11 mouse cellular contexts compared by ENCODE assay signal in genomic region chr2:170201816-170202371, GRCm38 (mm10). TPM values are rescaled to one million over a fixed set of nuclear protein-coding genes. Genes with fewer than 3 reads are reported as not detected.
DNase-seq lines count a peak whose midpoint lies in the region; TF ChIP-seq lines count a peak whose summit lies in the region.
"Had no signal": no experiment of that assay in that cellular context is flagged by ENCODE, and none has a peak within 500 bp of the region (broad histone marks: within the 10 kb centered on the region; RNA-seq: fewer than 3 reads in every experiment).

No protein-coding gene starts in this region.

- TF ChIP-seq CTCF in ES-Bruce4 (IDR thresholded peaks at IDR 0.05; ENCODE audit: low read depth, low read length), result no peak

- H3K27me3 ChIP-seq in ES-Bruce4 (ENCODE audit: control insufficient read depth, insufficient read depth, low read length, poor library complexity, severe bottlenecking), result no peaks in the 10 kb centered on the region
- no peaks in the 10 kb centered on the region for H3K27me3 ChIP-seq in erythroblast, embryonic 14.5 days (ENCODE audit: control insufficient read depth)
- H3K27me3 ChIP-seq: hindbrain, embryonic 13.5 days had no signal

- H3K36me3 ChIP-seq in ES-Bruce4 (ENCODE audit: control insufficient read depth, insufficient read depth, low read length, poor library complexity, severe bottlenecking), result no peaks in the 10 kb centered on the region
- H3K36me3 ChIP-seq in erythroblast, embryonic 14.5 days (ENCODE audit: control insufficient read depth), result no peaks in the 10 kb centered on the region
- H3K36me3 ChIP-seq: hindbrain, embryonic 13.5 days had no signal

- DNase-seq in adrenal gland, adult 2 months, result peak; percentile 21
- DNase-seq in adrenal gland, postnatal 36 days, result no peak
- peak; percentile 33 to 54 for DNase-seq in monocyte, adult 2 months (ENCODE audit: low read depth in 1 of 2, low spot score in 2 of 2)
- DNase-seq in testis, postnatal 10 days (ENCODE audit: low spot score), result no peak
- no peak for DNase-seq in gastrocnemius, adult 8-10 months (ENCODE audit: low spot score in 2 of 2)
- DNase-seq in kidney, postnatal 25 days, result no peak
- DNase-seq: adrenal gland, postnatal 10 days; midbrain, embryonic 14.5 days had no signal

- peak overlapping the region; percentile 89 for H3K27ac ChIP-seq in ES-Bruce4 (ENCODE audit: insufficient read depth, low read length)
- H3K27ac ChIP-seq: hindbrain, embryonic 13.5 days had no signal

- no peaks in the 10 kb centered on the region for H3K9me3 ChIP-seq in ES-Bruce4 (replicated peaks; ENCODE audit: control insufficient read depth, insufficient read depth, low read length, poor library complexity, severe bottlenecking)
- H3K9me3 ChIP-seq in erythroblast, embryonic 14.5 days (ENCODE audit: control insufficient read depth, low read length), result no peaks in the 10 kb centered on the region
- H3K9me3 ChIP-seq: hindbrain, embryonic 13.5 days had no signal

- H3K9ac ChIP-seq in ES-Bruce4 (ENCODE audit: low read depth, poor library complexity, severe bottlenecking), result peak overlapping the region; percentile 54
- H3K9ac ChIP-seq: hindbrain, embryonic 13.5 days had no signal

- no peak; the same call in 1 of the 2 replicates for TF ChIP-seq EP300 in ES-Bruce4 (IDR thresholded peaks at IDR 0.05; ENCODE audit: insufficient read depth, low read depth, low read length)

- peak; percentile 60 for TF ChIP-seq POLR2A in ES-Bruce4 (IDR thresholded peaks at IDR 0.05; ENCODE audit: insufficient read depth, low read length)

- H3K4me3 ChIP-seq in ES-Bruce4 (ENCODE audit: low read depth, low read length), result peak overlapping the region; percentile 71
- peak overlapping the region; percentile 50 for H3K4me3 ChIP-seq in erythroblast, embryonic 14.5 days (replicated peaks)
- H3K4me3 ChIP-seq: hindbrain, embryonic 13.5 days had no signal

- H3K4me1 ChIP-seq in ES-Bruce4 (ENCODE audit: control insufficient read depth, insufficient read depth, low read length), result no peaks in the 10 kb centered on the region
- H3K4me1 ChIP-seq in erythroblast, embryonic 14.5 days (ENCODE audit: control insufficient read depth), result peaks cover 39% of the 10 kb centered on the region

RNA-seq across cellular contexts. Expression of gene Zfp217, which starts 54.0 kb away (rescaled TPM):
- 10 to 100 TPM; 16.4 to 23.1 TPM for total RNA-seq in adrenal gland, adult 2 months (2021)
- 10.1 and 10.8 TPM in 2 replicates for polyA plus RNA-seq in adrenal gland, adult 2 months (2012; rRNA removed)
- total RNA-seq in adrenal gland, postnatal 36 days (2021), result 10 to 100 TPM; 23.9 to 24.2 TPM
- polyA plus RNA-seq in ES-Bruce4 (2011; ENCODE audit: insufficient read depth, insufficient read length, low read depth, missing spikeins), result 39.6 and 39.9 TPM in 2 replicates
- polyA plus RNA-seq in erythroblast, embryonic 14.5 days (2012), result 1.2 and 1.5 TPM in 2 replicates
- total RNA-seq in gastrocnemius, adult 8-10 months (2022), result 1 to 10 TPM; 5.9 to 7.5 (median 6.7) TPM

Comparison
In these comparisons a context has a peak if more than half of its experiments do, and no peak if none do; other contexts are left out.
1. DNase-seq: peak in adrenal gland, adult 2 months (single experiment) and monocyte, adult 2 months (2 of 2); none in adrenal gland, postnatal 36 days (0 of 2), testis, postnatal 10 days (single experiment), gastrocnemius, adult 8-10 months (0 of 2) and kidney, postnatal 25 days (0 of 2).